Mouse (Mus musculus) liver, embryonic 14.5 days (tissue): Measurements from ENCODE around the gene Gm11937.

Experiments used
- CTCF ChIP-seq: IDR thresholded peaks from 2 replicates; pipeline ENCODE4 v1.5.1; 2016; ENCODE audit warnings: antibody characterized with exemption, low read depth, control low read depth
- EP300 ChIP-seq: IDR thresholded peaks from 2 replicates; pipeline ENCODE4 v1.6.1; 2016; ENCODE audit warnings: antibody characterized with exemption, low read depth

GRCm38 (mm10) chr11:99634653-99635134 is 24.7 kb upstream of the Gm11937 start, which contains the start of gene Krtap4-2:
- TF ChIP-seq CTCF (no peak), EP300 (no peak)
